Mouse (Mus musculus): ENCODE data around the gene Foxd3. TPM values are rescaled to one million over a fixed set of nuclear protein-coding genes. Genes with fewer than 3 reads are reported as not detected.

Foxd3 gene
- polyA plus RNA-seq, 1 experiment = 1.8 TPM

- no peak for TF ChIP-seq POLR2A (IDR thresholded peaks at IDR 0.05; ENCODE audit: control insufficient read depth, extremely low read depth, insufficient read depth, low read length, poor library complexity)
- no peak for TF ChIP-seq CTCF (IDR thresholded peaks at IDR 0.05; ENCODE audit: borderline replicate concordance, control insufficient read depth, extremely low read depth, insufficient read depth, low read length, poor library complexity)
- no peak for DNase-seq
- Histone ChIP-seq H3K4me3 (ENCODE audit: control insufficient read depth, insufficient read depth, low read length) (no peak overlapping the region), H3K27me3 (ENCODE audit: control insufficient read depth, insufficient read depth, low read length) (no peaks in the 10 kb centered on the region), H3K27ac (ENCODE audit: control insufficient read depth, insufficient read depth, low read length) (no peak overlapping the region), H3K36me3 (ENCODE audit: control insufficient read depth, insufficient read depth, low read length) (no peaks in the 10 kb centered on the region), H3K4me1 (replicated peaks; ENCODE audit: control insufficient read depth, insufficient read depth, low read length) (no peaks in the 10 kb centered on the region)
These were observed 19.1 kb downstream of the Foxd3 start for GRCm38 (mm10) chr4:99675191-99675590.

- WGBS = 88% methylated on average over 6 of the region's 6 CpGs
- no peaks in the 10 kb centered on the region for H3K4me1 ChIP-seq (replicated peaks; ENCODE audit: control insufficient read depth, insufficient read depth, low read length)
- no peak overlapping the region for H3K27ac ChIP-seq (ENCODE audit: control insufficient read depth, insufficient read depth, low read length)
- H3K36me3 ChIP-seq (ENCODE audit: control insufficient read depth, insufficient read depth, low read length) = no peaks in the 10 kb centered on the region
- H3K4me3 ChIP-seq (ENCODE audit: control insufficient read depth, insufficient read depth, low read length) = no peak overlapping the region
- TF ChIP-seq POLR2A (IDR thresholded peaks at IDR 0.05; ENCODE audit: control insufficient read depth, extremely low read depth, insufficient read depth, low read length, poor library complexity) (no peak), CTCF (IDR thresholded peaks at IDR 0.05; ENCODE audit: borderline replicate concordance, control insufficient read depth, extremely low read depth, insufficient read depth, low read length, poor library complexity) (no peak)
- DNase-seq = no peak
- no peaks in the 10 kb centered on the region for H3K27me3 ChIP-seq (ENCODE audit: control insufficient read depth, insufficient read depth, low read length)
These were observed 27.8 kb downstream of the Foxd3 start for GRCm38 (mm10) chr4:99683941-99684340.

GRCm38 (mm10) chr4:99686308-99686707 is 30.2 kb downstream of the Foxd3 start:
- DNase-seq = no peak
- no peaks in the 10 kb centered on the region for H3K4me1 ChIP-seq (replicated peaks; ENCODE audit: control insufficient read depth, insufficient read depth, low read length)
- no peaks in the 10 kb centered on the region for H3K27me3 ChIP-seq (ENCODE audit: control insufficient read depth, insufficient read depth, low read length)
- 81% methylated on average over 5 of the region's 5 CpGs for WGBS
- no peak overlapping the region for H3K4me3 ChIP-seq (ENCODE audit: control insufficient read depth, insufficient read depth, low read length)
- no peaks in the 10 kb centered on the region for H3K36me3 ChIP-seq (ENCODE audit: control insufficient read depth, insufficient read depth, low read length)
- TF ChIP-seq CTCF (IDR thresholded peaks at IDR 0.05; ENCODE audit: borderline replicate concordance, control insufficient read depth, extremely low read depth, insufficient read depth, low read length, poor library complexity) (no peak), POLR2A (IDR thresholded peaks at IDR 0.05; ENCODE audit: control insufficient read depth, extremely low read depth, insufficient read depth, low read length, poor library complexity) (no peak)
- no peak overlapping the region for H3K27ac ChIP-seq (ENCODE audit: control insufficient read depth, insufficient read depth, low read length)

Other genes with a start within 250 kb of the Foxd3 start
- gene Alg6, start 59.4 kb downstream of the Foxd3 start, polyA plus RNA-seq (2012; rRNA removed) = 3.9 and 5.0 TPM in 2 replicates
- 4.3 and 4.8 TPM in 2 replicates for gene Efcab7, start 172.9 kb downstream of the Foxd3 start, polyA plus RNA-seq (2012; rRNA removed)